Mouse (Mus musculus) intestine, embryonic 14.5 days (tissue): ENCODE data around the gene Guca2b. TPM values are rescaled to one million over a fixed set of nuclear protein-coding genes. Genes with fewer than 3 reads are reported as not detected.

Source experiments
- ATAC-seq: fragments of 200-750 bp; cut with Nextera tagmentation; replicated peaks from 2 replicates; pipeline ENCODE4 v1.8.0; 2017; ENCODE audit warnings: low read depth, moderate number of reproducible peaks, moderate TSS enrichment, moderate library complexity; ENCODE audit not compliant: low FRiP score, low TSS enrichment
- DNase-seq: peaks from one replicate; pipeline ENCODE4 v3.0.0-alpha.2; 2018; ENCODE audit warnings: low spot score
- H3K27ac ChIP-seq: fragments of 300-500 bp; sonication (generic); 2 replicates; pipeline ENCODE4 v1.5.1; 2014; ENCODE audit warnings: low read depth, mild to moderate bottlenecking, control low read depth
- H3K27me3 ChIP-seq: fragments of 300-500 bp; sonication (generic); replicated peaks from 2 replicates; pipeline ENCODE4 v1.6.1; 2014; ENCODE audit warnings: low read length, control low read depth; ENCODE audit not compliant: control insufficient read depth, insufficient read depth
- H3K36me3 ChIP-seq: fragments of 300-500 bp; sonication (generic); 2 replicates; pipeline ENCODE4 v1.6.1; 2014; ENCODE audit warnings: low read length, control low read depth; ENCODE audit not compliant: control insufficient read depth, insufficient read depth
- H3K4me1 ChIP-seq: fragments of 300-500 bp; sonication (generic); replicated peaks from 2 replicates; pipeline ENCODE4 v1.6.1; 2014; ENCODE audit warnings: low read length, control low read depth, mixed read lengths; ENCODE audit not compliant: control insufficient read depth, insufficient read depth
- H3K4me2 ChIP-seq: fragments of 300-500 bp; sonication (generic); 2 replicates; pipeline ENCODE4 v1.6.1; 2014; ENCODE audit warnings: low read length
- H3K4me3 ChIP-seq: fragments of 300-500 bp; sonication (generic); 2 replicates; pipeline ENCODE4 v1.5.1; 2014; ENCODE audit warnings: low read depth, low read length, control low read depth, mixed read lengths
- H3K9ac ChIP-seq: fragments of 300-500 bp; sonication (generic); 2 replicates; pipeline ENCODE4 v1.6.1; 2014; ENCODE audit warnings: mild to moderate bottlenecking, low read length
- H3K9me3 ChIP-seq: fragments of 300-500 bp; sonication (generic); 2 replicates; pipeline ENCODE4 v1.6.1; 2016; ENCODE audit warnings: low read length, control low read depth; ENCODE audit not compliant: control insufficient read depth
- WGBS: fragments of 180-500 bp; shearing (Covaris S2); extraction: QIAGEN DNeasy Blood & Tissue Kit; methylation state at CpG from one replicate; pipeline ENCODE4 v1.1.7; 2014; 5-methylcytosine and 5-hydroxymethylcytosine counted together
- polyA plus RNA-seq: library from polyadenylated mRNA; unstranded; fragments of >200 nt; fragmentation: Nextera tagmentation; extraction: Ambion mirVana; gene quantifications from 2 replicates; pipeline ENCODE4 v1.2.1, GENCODE M21; 2014

Guca2b gene
- polyA plus RNA-seq, result 5.1 and 8.7 TPM in 2 replicates

- Histone ChIP-seq H3K4me1 (no peaks in the 10 kb centered on the region), H3K36me3 (no peaks in the 10 kb centered on the region), H3K4me2 (no peak within 1 kb of the TSS), H3K9me3 (no peaks in the 10 kb centered on the region), H3K9ac (no peak within 1 kb of the TSS), H3K4me3 (no peak within 1 kb of the TSS), H3K27me3 (no peaks in the 10 kb centered on the region), H3K27ac (no peak within 1 kb of the TSS)
- no peak for DNase-seq
- 91% methylated on average over 4 of the region's 4 CpGs for WGBS
- no peak for ATAC-seq
Observed at GRCm38 (mm10) chr4:119658731-119659130, at the start of gene Guca2b. Gene Guca2b, minus strand, starts transcription at chr4:119658954.

- no peak overlapping the region for H3K4me2 ChIP-seq
- H3K4me1 ChIP-seq, result no peaks in the 10 kb centered on the region
- ATAC-seq, result no peak
- no peak overlapping the region for H3K27ac ChIP-seq
- 41% methylated on average over 3 of the region's 3 CpGs for WGBS
- DNase-seq, result no peak
- H3K27me3 ChIP-seq, result no peaks in the 10 kb centered on the region
- no peaks in the 10 kb centered on the region for H3K36me3 ChIP-seq
- no peak overlapping the region for H3K4me3 ChIP-seq
- no peak overlapping the region for H3K9ac ChIP-seq
- no peaks in the 10 kb centered on the region for H3K9me3 ChIP-seq
Observed at GRCm38 (mm10) chr4:119707751-119708150, 49.0 kb upstream of the Guca2b start.

GRCm38 (mm10) chr4:119707326-119707725, 48.6 kb upstream of the Guca2b start:
- Histone ChIP-seq H3K36me3 (no peaks in the 10 kb centered on the region), H3K27ac (no peak overlapping the region), H3K4me3 (no peak overlapping the region), H3K4me1 (no peaks in the 10 kb centered on the region), H3K27me3 (no peaks in the 10 kb centered on the region), H3K9me3 (no peaks in the 10 kb centered on the region), H3K9ac (no peak overlapping the region), H3K4me2 (no peak overlapping the region)
- DNase-seq (no peak), ATAC-seq (no peak)
- WGBS, result 60% methylated on average over 5 of the region's 5 CpGs

- ATAC-seq (no peak), DNase-seq (no peak)
- H3K4me3 ChIP-seq, result no peak overlapping the region
- H3K36me3 ChIP-seq, result no peaks in the 10 kb centered on the region
- no peaks in the 10 kb centered on the region for H3K4me1 ChIP-seq
- H3K27me3 ChIP-seq, result no peaks in the 10 kb centered on the region
- H3K4me2 ChIP-seq, result no peak overlapping the region
- WGBS, result 78% methylated on average over 8 of the region's 8 CpGs
- no peak overlapping the region for H3K9ac ChIP-seq
- no peak overlapping the region for H3K27ac ChIP-seq
- no peaks in the 10 kb centered on the region for H3K9me3 ChIP-seq
Observed at GRCm38 (mm10) chr4:119703965-119704364, 45.2 kb upstream of the Guca2b start.

GRCm38 (mm10) chr4:119701269-119701954, 42.7 kb upstream of the Guca2b start:
- no peaks in the 10 kb centered on the region for H3K36me3 ChIP-seq
- no peak for ATAC-seq
- H3K4me1 ChIP-seq, result no peaks in the 10 kb centered on the region
- H3K9ac ChIP-seq, result no peak overlapping the region
- no peak overlapping the region for H3K4me3 ChIP-seq
- no peaks in the 10 kb centered on the region for H3K9me3 ChIP-seq
- no peak overlapping the region for H3K4me2 ChIP-seq
- no peak overlapping the region for H3K27ac ChIP-seq
- H3K27me3 ChIP-seq, result no peaks in the 10 kb centered on the region
- no peak for DNase-seq
- 88% methylated on average over 11 of the region's 11 CpGs for WGBS

- no peak overlapping the region for H3K4me3 ChIP-seq
- no peak overlapping the region for H3K9ac ChIP-seq
- no peaks in the 10 kb centered on the region for H3K27me3 ChIP-seq
- no peak for ATAC-seq
- H3K4me2 ChIP-seq, result no peak overlapping the region
- no peak for DNase-seq
- WGBS, result 52% methylated on average over 2 of the region's 2 CpGs
- no peak overlapping the region for H3K27ac ChIP-seq
- H3K9me3 ChIP-seq, result no peaks in the 10 kb centered on the region
- no peaks in the 10 kb centered on the region for H3K36me3 ChIP-seq
- H3K4me1 ChIP-seq, result no peaks in the 10 kb centered on the region
Observed at GRCm38 (mm10) chr4:119698339-119698738, 39.6 kb upstream of the Guca2b start.

- ATAC-seq (no peak), DNase-seq (no peak)
- 84% methylated on average over 2 of the region's 2 CpGs for WGBS
- Histone ChIP-seq H3K4me1 (no peaks in the 10 kb centered on the region), H3K4me3 (no peak overlapping the region), H3K9ac (no peak overlapping the region), H3K27ac (no peak overlapping the region), H3K4me2 (no peak overlapping the region), H3K27me3 (no peaks in the 10 kb centered on the region), H3K36me3 (no peaks in the 10 kb centered on the region), H3K9me3 (no peaks in the 10 kb centered on the region)
Observed at GRCm38 (mm10) chr4:119685746-119686145, 27.0 kb upstream of the Guca2b start.

- H3K4me3 ChIP-seq, result no peak overlapping the region
- no peaks in the 10 kb centered on the region for H3K36me3 ChIP-seq
- no peak overlapping the region for H3K9ac ChIP-seq
- DNase-seq (no peak), ATAC-seq (no peak)
- no peak overlapping the region for H3K4me2 ChIP-seq
- WGBS, result 46% methylated on average over 5 of the region's 5 CpGs
- no peaks in the 10 kb centered on the region for H3K4me1 ChIP-seq
- H3K27me3 ChIP-seq, result no peaks in the 10 kb centered on the region
- H3K9me3 ChIP-seq, result no peaks in the 10 kb centered on the region
- no peak overlapping the region for H3K27ac ChIP-seq
Observed at GRCm38 (mm10) chr4:119682596-119682995, 23.8 kb upstream of the Guca2b start.

- no peak overlapping the region for H3K4me3 ChIP-seq
- H3K9me3 ChIP-seq, result no peaks in the 10 kb centered on the region
- 40% methylated on average over 5 of the region's 5 CpGs for WGBS
- no peak overlapping the region for H3K4me2 ChIP-seq
- no peak for ATAC-seq
- no peak overlapping the region for H3K9ac ChIP-seq
- no peak overlapping the region for H3K27ac ChIP-seq
- H3K4me1 ChIP-seq, result no peaks in the 10 kb centered on the region
- no peaks in the 10 kb centered on the region for H3K27me3 ChIP-seq
- DNase-seq, result no peak
- H3K36me3 ChIP-seq, result no peaks in the 10 kb centered on the region
Observed at GRCm38 (mm10) chr4:119672685-119673084, 13.9 kb upstream of the Guca2b start.
